Mouse (Mus musculus) MEL (cell line): ENCODE measurements at regions not wholly inside any gene's neighbourhood (a gene's known extent, or its start where the extent isn't known, plus 50 kb on each side); places are given as distances from the start of the nearest gene placed in this dataset.

Experiments
- CTCF ChIP-seq, 3 experiments: IDR thresholded peaks in 2 of 3; conservative IDR thresholded peaks in 1 of 3; 2 replicates each; pipeline ENCODE4 v1.5.1; 2011 to 2012; ENCODE audit warnings: low read length in 3 of 3, low read depth in 2 of 3, mild to moderate bottlenecking in 2 of 3, improper control_type of control experiment in 1 of 3, inconsistent platforms in 1 of 3, mixed read lengths in 1 of 3, moderate library complexity in 1 of 3; ENCODE audit not compliant: control insufficient read depth in 1 of 3, insufficient read depth in 1 of 3, poor library complexity in 1 of 3, severe bottlenecking in 1 of 3
- EP300 ChIP-seq, 2 experiments: IDR thresholded peaks; 2 replicates each; pipeline ENCODE4 v1.6.1; 2011; ENCODE audit warnings: improper control_type of control experiment in 2 of 2, low read length in 2 of 2, low read depth in 1 of 2, mild to moderate bottlenecking in 1 of 2
- JUND ChIP-seq: IDR thresholded peaks from 2 replicates; pipeline ENCODE4 v1.6.1; 2011; ENCODE audit warnings: low read depth, mild to moderate bottlenecking, improper control_type of control experiment, low read length
- MAZ ChIP-seq: IDR thresholded peaks from 2 replicates; pipeline ENCODE4 v1.6.1; 2012; ENCODE audit warnings: low read depth, mild to moderate bottlenecking, inconsistent platforms, low read length, improper control_type of control experiment
- MXI1 ChIP-seq: IDR thresholded peaks from 2 replicates; pipeline ENCODE4 v1.6.1; 2011; ENCODE audit warnings: mild to moderate bottlenecking, low read depth, low read length, improper control_type of control experiment
- POLR2A ChIP-seq, 2 experiments: IDR thresholded peaks; 2 replicates each; pipeline ENCODE4 v1.6.1; 2011 to 2012; ENCODE audit warnings: low read length in 2 of 2, mild to moderate bottlenecking in 2 of 2, control low read depth in 1 of 2, improper control_type of control experiment in 1 of 2, low read depth in 1 of 2, moderate library complexity in 1 of 2; ENCODE audit not compliant: control insufficient read depth in 1 of 2, insufficient read depth in 1 of 2, poor library complexity in 1 of 2
- TAL1 ChIP-seq: IDR thresholded peaks from 2 replicates; pipeline ENCODE4 v1.6.1; 2012; ENCODE audit warnings: mild to moderate bottlenecking, inconsistent platforms, low read length, moderate library complexity, mixed read lengths
- TCF12 ChIP-seq: IDR thresholded peaks from 2 replicates; pipeline ENCODE4 v1.6.1; 2014; ENCODE audit warnings: low read depth, mild to moderate bottlenecking, inconsistent platforms, low read length, improper control_type of control experiment, moderate library complexity
- UBTF ChIP-seq: IDR thresholded peaks from 2 replicates; pipeline ENCODE4 v1.6.1; 2012; ENCODE audit warnings: low read depth, mild to moderate bottlenecking, inconsistent platforms, low read length, improper control_type of control experiment, moderate library complexity, borderline replicate concordance; ENCODE audit not compliant: insufficient read depth
- USF2 ChIP-seq, 2 experiments: IDR thresholded peaks; 2 replicates each; pipeline ENCODE4 v1.6.1; 2011 to 2012; ENCODE audit warnings: improper control_type of control experiment in 2 of 2, low read length in 2 of 2, borderline replicate concordance in 1 of 2, inconsistent platforms in 1 of 2, low read depth in 1 of 2, mild to moderate bottlenecking in 1 of 2; ENCODE audit not compliant: insufficient read depth in 1 of 2

- TF ChIP-seq CTCF (IDR thresholded peaks at IDR 0.05 in 2 of 3, conservative IDR thresholded peaks at IDR 0.05 in 1 of 3; ENCODE audit: control insufficient read depth in 1 of 3, insufficient read depth in 1 of 3, low read depth in 2 of 3, low read length in 3 of 3, poor library complexity in 1 of 3, severe bottlenecking in 1 of 3), result no peak
- TF ChIP-seq MAZ, result no peak
- no peak for TF ChIP-seq TCF12
- no peak for TF ChIP-seq TAL1
- no peak for TF ChIP-seq MXI1
- no peak for TF ChIP-seq UBTF
- no peak for TF ChIP-seq JUND
- TF ChIP-seq EP300 (IDR thresholded peaks at IDR 0.05; ENCODE audit: low read depth in 1 of 2, low read length in 2 of 2), result no peak
- TF ChIP-seq POLR2A (IDR thresholded peaks at IDR 0.05; ENCODE audit: control insufficient read depth in 1 of 2, insufficient read depth in 1 of 2, low read depth in 1 of 2, low read length in 2 of 2, poor library complexity in 1 of 2), result no peak
- no peak for TF ChIP-seq USF2 (IDR thresholded peaks at IDR 0.05; ENCODE audit: borderline replicate concordance in 1 of 2, insufficient read depth in 1 of 2, low read depth in 1 of 2, low read length in 2 of 2)
These were observed 181.2 kb upstream of the Chrm2 start for GRCm38 (mm10) chr6:36206666-36207065.
